Mouse (Mus musculus) R1 (cell line): ENCODE data around the gene Tlr7.
A peak's percentile ranks its signal among the peaks of the same experiment; 100 is the strongest.

Experiments used
- DNase-seq: peaks from one replicate; pipeline ENCODE4 v3.0.0-alpha.2; 2018; ENCODE audit warnings: low read depth, low spot score

Tlr7 gene

DNA sequence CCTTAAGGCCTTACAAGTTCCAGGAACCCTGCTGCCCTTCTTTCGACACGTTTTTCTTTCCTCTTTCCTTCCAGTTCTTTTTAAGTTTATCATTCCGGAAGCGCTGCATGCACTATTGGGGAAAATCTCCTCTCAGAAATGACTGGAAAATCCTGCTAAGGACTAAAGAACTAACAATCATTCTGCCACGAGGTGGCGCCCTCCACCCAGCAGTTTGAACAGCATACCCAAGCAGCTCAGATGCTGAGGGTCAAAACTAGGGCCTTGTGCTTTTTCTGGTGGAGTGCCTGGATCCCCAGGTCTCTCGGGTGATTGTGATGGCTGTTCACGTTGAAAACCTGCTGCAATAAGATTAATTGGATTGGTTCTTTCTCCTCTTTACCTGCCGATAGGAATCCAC lies 53.4 kb downstream of the Tlr7 start:
- DNase-seq, result peak; percentile 58

DNA sequence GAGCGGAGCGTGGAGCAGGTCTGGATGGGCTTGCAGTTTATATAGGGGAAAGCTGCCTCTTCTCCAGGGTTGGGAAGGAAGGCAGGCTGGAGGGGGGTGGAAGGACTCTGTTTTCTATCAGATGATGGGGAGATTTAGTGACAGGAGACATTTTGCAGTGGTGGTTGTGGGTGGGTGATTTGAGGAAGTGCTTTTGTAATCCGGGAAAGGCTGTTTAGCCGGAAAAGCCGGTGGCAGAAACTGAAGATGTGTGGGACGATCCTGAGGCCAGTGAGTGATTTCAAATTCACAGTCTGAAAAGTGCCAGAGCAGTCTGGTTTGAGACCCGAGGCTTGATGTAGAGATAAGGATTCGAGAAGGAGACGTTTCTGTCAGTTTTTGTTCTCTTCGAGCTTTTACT lies 53.8 kb downstream of the Tlr7 start:
- peak; percentile 0 for DNase-seq

DNA sequence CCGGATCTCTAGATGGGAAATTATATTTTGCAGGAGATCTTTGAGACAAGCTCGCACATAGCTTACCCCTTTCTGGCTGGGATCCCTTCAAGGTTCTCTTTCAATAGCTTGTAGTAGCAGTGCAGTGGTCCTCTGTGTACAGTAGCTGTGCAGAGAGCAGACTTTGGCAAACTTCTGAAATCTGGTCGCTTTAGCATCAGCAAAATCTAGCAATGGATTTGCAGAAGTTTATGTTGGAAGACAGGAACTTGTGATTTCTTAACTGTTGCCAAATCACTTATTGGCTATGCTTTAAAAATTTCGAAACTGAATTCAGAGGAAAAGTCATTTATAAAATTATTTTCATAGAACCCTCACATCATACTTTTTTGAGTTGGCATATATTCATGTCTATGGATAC lies 66.3 kb downstream of the Tlr7 start, which contains the start of gene Tlr8:
Gene Tlr8, minus strand, starts transcription at position 244 of the 400 bp plus-strand sequence.
- DNase-seq, result no peak

DNA sequence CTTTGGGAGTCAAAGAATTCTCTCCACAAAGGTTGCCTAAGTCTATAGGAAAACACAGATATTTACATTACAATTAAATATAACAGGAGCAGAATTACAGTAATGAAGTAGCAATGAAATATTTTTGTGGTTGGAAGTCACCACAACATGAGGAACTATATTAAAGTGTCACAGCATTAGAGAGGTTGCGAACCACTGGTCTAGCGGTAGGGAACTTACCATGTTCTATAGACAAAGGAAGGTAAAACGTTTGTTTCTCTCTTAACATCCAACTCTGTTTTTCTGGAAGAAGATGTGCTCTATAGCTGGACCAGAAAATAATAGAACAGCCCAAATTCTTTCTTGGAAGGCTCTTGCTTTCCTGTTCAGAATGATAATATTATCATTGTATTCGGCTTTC lies 66.8 kb downstream of the Tlr7 start:
- DNase-seq, result no peak
